Mouse (Mus musculus): Measurements from ENCODE around the gene Mov10. TPM values are rescaled to one million over a fixed set of nuclear protein-coding genes. Genes with fewer than 3 reads are reported as not detected.
A peak's percentile ranks its signal among the peaks of the same experiment; 100 is the strongest.
"Not testable (repeated sequence)": the region's sequence is repeated elsewhere in the genome, so short reads cannot be mapped to it uniquely, and the experiment has no call there.

Mov10 gene
- total RNA-seq (2021) = 1 to 10 TPM; 9.3 to 9.7 TPM

DNA sequence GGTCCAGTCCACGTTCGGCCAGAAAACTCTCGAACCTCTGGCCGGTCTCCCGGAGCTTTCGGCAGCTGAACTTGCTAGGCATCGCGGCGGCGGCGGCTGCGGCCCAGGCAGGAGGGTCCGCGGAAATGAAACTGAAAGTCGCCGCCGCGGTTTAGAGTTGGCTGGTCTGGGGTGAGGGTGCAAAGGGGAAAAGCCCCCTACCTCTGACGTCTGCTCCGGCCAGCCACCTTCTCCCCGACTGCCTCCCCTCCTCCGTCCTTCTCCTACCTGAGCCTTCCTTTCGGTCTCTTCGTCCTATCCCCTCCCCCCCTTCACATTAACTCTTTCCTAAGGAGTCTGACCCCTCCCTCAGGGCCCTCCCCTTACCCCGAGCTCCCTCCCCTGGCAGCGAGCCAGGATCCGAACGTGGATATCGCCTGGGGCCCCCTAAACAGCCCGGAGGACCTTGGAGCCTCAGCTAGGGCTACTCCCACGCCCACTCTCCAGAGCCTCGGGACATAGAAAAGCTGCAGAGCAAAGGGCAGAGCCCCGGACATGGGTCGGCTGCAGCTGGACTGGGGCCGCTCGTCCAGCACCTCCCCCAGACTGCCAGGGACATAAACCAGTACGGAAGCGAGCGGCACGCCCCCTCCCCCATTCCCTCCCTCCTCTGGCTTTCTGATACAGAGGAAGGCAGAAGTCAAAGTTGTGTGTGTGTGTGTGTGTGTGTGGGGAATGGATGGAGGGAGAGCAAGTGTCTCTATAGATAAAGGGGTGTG, at the start of gene Mov10:
Mov10 (minus strand) TSS at position 573 of the 758 bp plus-strand sequence.
- intact Hi-C loops (cut with DNase I) = no loop called here
- DNase-seq (ENCODE audit: extremely low spot score in 1 of 2, low spot score in 2 of 2) = peak in 1 of 2 experiments; percentile 84

DNA sequence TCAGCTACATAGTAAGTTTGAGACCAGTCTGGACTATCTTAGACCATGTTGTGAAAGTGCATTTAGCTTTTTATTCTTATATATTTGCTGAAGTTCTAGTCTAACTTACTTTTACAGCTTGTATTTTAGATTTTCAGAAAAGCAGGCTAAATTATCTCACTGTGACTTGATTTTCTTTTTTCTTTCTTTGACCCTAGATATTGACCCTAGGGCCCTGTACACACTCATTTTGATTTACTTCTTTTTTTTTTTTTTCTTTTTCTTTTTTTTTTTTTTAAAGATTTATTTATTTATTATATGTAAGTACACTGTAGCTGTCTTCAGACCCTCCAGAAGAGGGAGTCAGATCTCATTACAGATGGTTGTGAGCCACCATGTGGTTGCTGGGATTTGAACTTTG, 48.3 kb upstream of the Mov10 start:
- DNase-seq (ENCODE audit: extremely low spot score in 1 of 2, low spot score in 2 of 2) = not testable (repeated sequence)
- intact Hi-C loops (cut with DNase I) = loop anchor here (5.0 kb wide), 1 partner anchor 186 kb away; the partner anchor contains the start of gene Cttnbp2nl

DNA sequence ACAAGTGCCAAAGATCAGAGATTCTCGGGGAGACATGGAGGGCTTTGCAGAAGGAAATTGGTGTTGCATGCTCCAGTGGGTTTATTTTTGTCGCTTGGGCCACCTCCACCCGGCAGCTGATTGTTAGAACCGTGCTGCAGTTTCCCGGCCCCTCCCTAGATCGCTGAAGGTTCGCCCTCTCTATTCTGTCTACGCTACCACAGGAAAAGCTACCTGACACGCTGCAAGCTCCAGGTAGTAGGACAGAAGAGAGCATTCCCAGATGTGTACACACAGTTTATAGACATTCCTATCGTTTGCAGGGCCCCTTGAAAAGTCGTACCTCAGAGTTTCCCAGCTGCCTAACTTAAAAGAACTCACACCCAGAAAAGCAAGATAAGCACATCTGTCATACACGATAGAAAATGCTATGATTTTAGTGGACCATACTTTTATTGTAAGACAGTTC, 47.0 kb upstream of the Mov10 start:
- intact Hi-C loops (cut with DNase I) = loop anchor here (5.0 kb wide), 1 partner anchor 187 kb away; the partner anchor contains the start of gene Cttnbp2nl
- DNase-seq (ENCODE audit: extremely low spot score in 1 of 2, low spot score in 2 of 2) = no peak

DNA sequence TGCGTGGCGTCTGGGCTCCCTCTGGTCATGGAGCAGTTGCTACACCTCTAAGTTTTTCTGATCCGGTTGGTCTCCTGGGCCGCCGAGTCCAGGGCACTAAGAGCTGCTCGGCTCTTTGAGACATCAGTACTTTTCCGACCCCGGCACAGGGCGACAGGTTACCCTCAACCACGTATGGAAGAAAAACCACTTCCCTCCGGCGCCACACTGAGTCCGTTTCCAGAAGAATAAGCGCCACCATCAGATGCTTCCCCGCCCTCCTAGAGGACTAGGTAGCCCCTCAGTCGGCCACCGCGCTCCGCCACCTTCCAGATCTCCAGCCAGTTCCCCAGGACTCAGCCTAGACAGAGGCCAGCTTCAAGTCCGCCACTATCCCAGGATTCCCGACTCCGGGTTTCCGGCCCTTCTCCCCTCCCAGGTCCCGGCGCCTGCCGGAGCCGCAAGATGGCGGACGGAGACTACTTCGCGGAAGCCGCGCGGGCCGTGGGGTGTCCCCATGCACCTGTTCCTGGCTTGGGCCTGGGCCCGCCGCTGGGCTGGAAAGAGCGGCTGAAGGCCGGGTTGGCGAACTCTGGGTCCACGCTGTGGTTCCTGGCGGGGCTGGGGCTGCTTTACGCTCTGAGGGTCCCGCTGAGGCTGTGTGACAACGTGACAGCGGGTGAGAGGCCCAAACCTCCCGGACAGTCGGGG, 46.4 kb upstream of the Mov10 start:
- DNase-seq (ENCODE audit: extremely low spot score in 1 of 2, low spot score in 2 of 2) = peak; percentile 80 to 93
- intact Hi-C loops (cut with DNase I) = loop anchor here (5.0 kb wide), 2 partner anchors 82 to 188 kb away; partner anchors contain the start of genes Cttnbp2nl, Fam19a3 and Ppm1j

DNA sequence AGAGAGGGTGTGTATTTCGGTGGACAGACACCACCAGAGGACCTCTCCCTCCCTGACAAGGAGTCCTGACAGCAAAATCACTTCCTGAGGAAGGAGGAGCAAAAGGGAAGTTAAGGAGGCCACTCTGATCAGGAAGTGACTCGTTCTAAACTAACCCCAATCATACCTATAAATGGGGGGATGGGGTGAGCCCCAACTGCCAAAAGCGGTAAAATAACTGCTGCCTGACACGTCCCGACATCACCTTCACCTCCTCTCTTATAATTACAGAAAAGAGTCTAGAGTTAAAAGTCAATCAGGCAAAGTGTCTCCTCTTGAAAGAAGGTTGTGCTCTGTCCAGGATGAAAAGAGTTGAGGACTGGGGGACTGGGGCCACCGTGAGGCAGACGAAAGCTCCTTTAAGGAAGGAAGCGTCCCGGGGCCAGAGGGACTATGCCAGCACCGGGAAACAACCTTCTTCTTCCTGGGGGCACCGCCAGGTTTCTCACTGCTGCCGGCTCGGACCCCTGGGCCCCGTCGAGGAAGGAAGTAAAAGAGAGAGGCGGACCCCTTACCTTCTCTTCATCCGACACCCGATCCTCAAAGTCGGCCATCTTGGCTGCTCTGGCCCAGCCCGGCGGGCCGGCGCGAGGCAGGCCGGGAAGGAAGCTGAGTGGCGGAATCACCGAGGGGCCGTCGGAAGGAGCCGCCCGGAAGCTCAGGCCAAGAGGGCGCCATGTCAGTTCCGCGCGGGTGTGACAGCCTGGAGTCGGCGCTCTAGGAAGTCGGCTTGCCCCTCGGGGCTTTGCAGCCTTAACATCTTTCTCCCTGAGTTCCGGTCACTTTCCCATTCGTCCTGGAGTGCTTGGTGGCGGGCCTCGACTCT, 45.7 kb upstream of the Mov10 start, which contains the start of the genes St7l and Capza1:
St7l (plus strand) TSS at position 220 of the 865 bp plus-strand sequence.
Capza1 (minus strand) TSS at position 720 of the 865 bp plus-strand sequence.
- DNase-seq (ENCODE audit: extremely low spot score in 1 of 2, low spot score in 2 of 2) = peak; percentile 87 to 94
- intact Hi-C loops (cut with DNase I) = loop anchor here (5.0 kb wide), 1 partner anchor 82 kb away; the partner anchor contains the start of genes Fam19a3 and Ppm1j

DNA sequence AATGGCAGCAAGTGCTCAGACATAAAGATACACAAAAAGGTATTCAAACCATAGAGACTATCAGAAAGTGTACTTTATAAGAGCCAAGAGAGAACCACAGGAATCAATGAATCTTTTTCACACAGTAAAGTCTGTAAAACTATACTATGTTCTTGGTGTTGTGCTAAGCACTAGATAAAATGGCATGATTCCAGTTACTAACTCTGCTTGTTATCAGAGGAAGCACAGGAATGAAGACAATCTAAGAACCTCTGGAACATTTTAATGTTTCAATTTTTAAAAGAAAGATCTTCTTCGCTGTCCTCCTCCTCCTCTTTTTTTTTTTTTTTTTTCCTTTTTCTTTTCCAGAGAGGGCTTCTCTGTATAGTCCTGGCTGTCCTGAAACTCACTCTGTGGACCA, 40.2 kb upstream of the Mov10 start:
- no peak for DNase-seq (ENCODE audit: extremely low spot score in 1 of 2, low spot score in 2 of 2)
- intact Hi-C loops (cut with DNase I) = no loop called here

DNA sequence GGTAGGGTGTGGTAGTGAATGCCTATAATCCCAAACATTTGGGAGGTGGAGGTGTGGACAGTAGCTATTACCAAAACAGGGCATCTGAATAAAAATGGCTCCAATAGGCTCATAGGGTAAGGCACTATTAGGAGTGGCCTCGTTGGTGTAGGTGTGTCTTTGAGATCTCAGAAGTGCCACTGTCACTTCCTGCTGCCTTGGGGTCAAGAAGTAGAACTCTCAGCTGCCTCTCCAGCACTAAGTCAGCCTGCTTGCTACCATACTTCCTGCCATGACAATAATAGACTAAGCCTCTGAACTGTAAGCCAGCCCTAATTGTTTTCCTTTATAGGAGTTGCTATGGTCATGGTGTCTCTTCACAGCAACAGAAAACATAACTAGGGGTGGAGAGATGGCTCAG, 37.7 kb upstream of the Mov10 start:
- no peak for DNase-seq (ENCODE audit: extremely low spot score in 1 of 2, low spot score in 2 of 2)
- intact Hi-C loops (cut with DNase I) = no loop called here

DNA sequence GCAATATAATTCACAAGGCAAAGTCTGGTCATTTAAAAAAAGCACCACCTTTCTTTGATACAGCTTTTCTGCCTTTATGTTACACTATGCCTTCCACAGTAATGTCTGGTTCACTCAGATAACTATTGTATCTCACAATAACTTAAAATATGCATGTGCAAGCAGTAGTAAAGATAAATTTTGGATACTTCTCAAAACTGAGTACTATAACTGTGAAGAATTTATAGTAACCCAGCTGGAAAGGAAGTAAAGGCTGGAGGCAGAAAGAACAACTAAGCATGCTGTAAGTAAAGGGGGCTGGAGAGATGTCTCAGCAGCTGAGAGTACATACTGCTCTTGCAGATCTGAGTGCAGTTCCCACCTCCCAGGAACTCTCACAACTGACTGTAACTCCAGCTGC, 36.5 kb upstream of the Mov10 start:
- intact Hi-C loops (cut with DNase I) = no loop called here
- no peak for DNase-seq (ENCODE audit: extremely low spot score in 1 of 2, low spot score in 2 of 2)

DNA sequence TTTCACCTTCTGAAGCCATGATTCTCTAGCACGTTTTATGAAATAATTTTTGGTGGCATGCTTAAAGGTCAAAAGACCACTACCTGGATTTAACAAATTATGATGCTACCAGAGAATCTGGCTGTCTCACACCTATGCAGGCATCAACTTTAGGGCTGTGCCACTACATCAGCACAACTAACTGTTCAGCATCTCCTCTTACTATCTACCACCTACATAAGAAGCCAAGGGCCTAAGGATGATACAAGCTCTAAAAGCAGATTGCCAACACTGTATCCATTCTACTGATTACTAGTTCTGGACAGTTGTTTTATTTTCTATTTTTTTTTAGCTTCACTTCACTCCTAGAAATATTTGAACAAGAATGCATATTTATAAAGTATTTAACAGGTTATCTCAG, 36.1 kb upstream of the Mov10 start:
- DNase-seq (ENCODE audit: extremely low spot score in 1 of 2, low spot score in 2 of 2) = no peak
- intact Hi-C loops (cut with DNase I) = no loop called here

DNA sequence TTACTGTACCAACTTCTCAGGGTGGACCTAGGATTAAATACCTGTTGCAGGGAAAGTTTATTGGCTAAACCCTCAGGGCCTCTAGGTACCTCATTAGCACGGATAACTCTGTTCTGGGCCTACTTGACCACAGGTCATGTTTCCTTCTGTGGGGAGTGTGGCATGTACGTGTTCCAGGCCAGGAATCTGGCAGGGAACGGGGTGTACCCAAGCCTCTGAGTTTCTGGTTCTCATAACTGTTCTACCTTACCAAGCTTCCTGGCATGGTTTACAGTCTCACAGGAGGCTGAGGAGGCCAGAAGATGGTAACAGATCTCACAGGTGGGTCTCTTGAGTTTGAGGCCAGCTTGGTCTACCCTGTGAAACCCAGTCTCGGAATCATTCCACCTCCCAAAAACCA, 28.2 kb upstream of the Mov10 start:
- intact Hi-C loops (cut with DNase I) = no loop called here
- no peak for DNase-seq (ENCODE audit: extremely low spot score in 1 of 2, low spot score in 2 of 2)

DNA sequence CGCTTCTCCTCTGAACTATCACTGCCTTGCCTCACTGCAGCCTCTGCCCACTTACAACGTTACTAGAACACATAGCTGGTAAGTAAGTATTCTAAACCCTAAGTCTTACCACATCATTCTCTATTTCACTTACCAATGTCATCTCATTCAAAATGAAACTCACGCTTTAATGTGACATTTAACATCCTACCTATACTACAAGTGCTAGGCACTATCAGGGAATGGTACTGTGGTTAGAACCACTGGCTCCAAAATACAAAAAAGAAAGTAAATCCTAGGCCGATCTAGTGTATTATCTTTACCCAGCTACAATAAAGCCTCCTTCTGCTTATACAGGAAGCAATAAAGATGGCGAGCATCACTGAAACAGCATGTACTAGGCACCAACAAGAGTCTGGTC, 22.7 kb upstream of the Mov10 start:
- DNase-seq (ENCODE audit: extremely low spot score in 1 of 2, low spot score in 2 of 2) = no peak
- intact Hi-C loops (cut with DNase I) = no loop called here

DNA sequence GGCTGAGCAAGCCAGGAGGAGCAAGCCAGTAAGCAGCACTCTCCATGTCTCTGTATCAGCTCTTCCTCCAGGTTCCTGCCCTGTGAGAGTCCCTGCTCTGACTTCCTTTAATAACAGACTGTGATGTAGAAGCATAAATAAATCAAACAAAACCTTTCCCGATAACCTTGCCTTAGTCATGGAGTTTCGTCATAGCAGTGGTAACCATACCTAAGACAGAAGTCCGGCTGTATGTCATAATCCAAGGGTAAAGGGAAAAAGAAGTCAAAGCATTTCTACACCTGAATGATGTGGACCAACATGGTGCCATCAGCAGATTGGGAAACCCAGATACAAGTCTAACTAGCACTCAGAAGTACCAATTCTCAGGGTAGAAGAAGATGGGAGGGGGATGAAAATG, 17.4 kb upstream of the Mov10 start:
- intact Hi-C loops (cut with DNase I) = no loop called here
- DNase-seq (ENCODE audit: extremely low spot score in 1 of 2, low spot score in 2 of 2) = no peak

DNA sequence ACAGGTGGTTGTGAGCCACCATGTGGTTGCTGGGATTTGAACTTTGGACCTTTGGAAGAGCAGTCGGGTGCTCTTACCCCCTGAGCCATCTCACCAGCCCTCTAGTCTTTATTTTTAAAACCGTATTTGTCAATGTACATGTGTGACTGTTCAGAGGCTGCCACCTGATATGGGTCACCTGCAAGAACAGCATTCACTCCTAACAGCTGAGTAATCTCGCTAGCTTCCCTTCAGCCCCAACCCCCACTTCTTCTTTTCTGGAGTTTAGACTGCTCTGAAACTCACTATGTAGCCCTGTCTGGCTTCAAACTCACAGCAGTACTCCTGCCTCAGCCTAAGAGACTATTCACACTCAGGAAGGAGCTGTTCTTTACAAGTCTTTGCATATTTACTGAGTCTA, 4.0 kb upstream of the Mov10 start:
- intact Hi-C loops (cut with DNase I) = no loop called here
- no peak for DNase-seq (ENCODE audit: extremely low spot score in 1 of 2, low spot score in 2 of 2)

DNA sequence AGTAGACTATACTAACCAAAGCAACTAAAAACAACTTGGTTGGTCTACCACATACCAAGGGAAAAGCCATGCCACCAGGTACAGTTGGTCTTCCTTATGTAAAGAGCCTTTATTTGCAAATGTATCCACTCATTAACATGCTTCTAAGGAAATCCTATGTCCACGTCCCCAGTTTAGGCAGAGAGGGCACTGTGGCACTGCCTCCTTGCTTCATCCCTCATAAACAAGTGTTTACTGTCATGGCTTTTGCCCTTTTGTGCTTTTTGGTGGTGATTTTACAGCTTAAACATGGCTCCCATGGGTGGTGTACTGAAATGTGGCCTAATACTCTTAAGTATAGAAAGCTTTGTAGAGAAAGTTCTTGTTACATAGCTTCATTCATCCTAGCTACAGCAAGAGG, 2.1 kb upstream of the Mov10 start:
- intact Hi-C loops (cut with DNase I) = no loop called here
- no peak for DNase-seq (ENCODE audit: extremely low spot score in 1 of 2, low spot score in 2 of 2)

DNA sequence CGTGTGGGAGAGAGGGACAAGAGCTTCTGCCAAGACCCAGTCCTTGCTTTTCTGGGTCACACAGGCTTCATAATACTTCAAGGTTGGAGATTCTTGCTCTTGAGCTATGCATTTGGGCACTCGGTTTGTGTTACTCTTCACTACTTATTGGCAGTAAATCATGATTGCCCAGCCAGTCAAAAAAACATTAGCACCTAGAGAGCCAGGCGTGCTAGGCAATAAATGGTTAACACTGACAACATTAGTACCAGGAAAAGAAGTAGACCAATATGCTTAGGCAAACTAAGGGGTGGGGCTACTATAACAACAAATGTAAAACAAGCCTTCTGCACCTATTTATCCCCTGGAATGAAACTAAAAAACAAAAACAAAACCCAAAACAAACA, 379 bp upstream of the Mov10 start:
- DNase-seq (ENCODE audit: extremely low spot score in 1 of 2, low spot score in 2 of 2) = no peak
- intact Hi-C loops (cut with DNase I) = no loop called here

DNA sequence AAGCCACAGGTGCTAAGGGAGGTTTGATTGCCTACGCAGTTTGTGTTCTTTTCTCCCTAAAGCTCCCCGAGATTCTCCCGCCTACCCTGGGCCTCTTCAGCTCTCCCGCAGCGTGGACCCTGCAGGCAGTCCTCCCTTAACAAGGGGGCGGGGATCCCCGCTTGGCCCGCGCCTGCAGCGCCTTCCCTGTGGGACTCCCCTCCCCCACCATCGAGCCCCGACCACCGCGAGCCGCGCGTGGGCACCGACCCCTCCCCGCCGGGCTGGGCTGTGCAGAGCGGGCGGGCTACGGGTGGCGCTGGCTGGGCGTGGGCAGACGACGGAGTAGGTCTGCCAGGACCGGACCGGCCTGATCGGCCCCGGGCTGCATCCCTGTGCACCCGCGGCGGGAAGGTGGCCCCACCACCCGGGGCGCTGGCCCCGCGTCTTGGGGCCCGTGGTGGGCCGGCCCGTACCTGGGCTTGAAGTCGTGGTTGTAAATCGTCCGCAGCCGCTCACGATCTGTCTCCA, 827 bp downstream of the Mov10 start:
- intact Hi-C loops (cut with DNase I) = no loop called here
- DNase-seq (ENCODE audit: extremely low spot score in 1 of 2, low spot score in 2 of 2) = peak in 1 of 2 experiments; percentile 82

DNA sequence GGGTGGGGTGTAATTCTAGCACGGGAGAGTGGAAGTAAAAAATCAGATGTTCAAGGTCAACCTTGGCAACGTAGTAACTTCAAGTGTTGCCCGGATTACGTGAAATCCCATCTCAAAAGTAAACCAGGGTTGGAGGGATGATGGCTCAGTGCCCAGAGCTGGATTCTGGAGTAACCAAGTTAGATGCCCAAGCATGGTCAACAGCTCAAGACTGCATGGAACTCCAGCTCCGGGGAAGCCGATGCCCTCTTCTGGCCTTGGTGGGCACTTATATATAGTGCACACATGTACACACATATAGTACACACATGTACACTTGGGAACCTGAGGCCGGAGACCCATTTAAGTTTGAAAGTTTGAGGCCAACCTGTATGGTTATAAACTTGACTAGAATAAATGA, 2.2 kb downstream of the Mov10 start:
- intact Hi-C loops (cut with DNase I) = no loop called here
- no peak for DNase-seq (ENCODE audit: extremely low spot score in 1 of 2, low spot score in 2 of 2)

DNA sequence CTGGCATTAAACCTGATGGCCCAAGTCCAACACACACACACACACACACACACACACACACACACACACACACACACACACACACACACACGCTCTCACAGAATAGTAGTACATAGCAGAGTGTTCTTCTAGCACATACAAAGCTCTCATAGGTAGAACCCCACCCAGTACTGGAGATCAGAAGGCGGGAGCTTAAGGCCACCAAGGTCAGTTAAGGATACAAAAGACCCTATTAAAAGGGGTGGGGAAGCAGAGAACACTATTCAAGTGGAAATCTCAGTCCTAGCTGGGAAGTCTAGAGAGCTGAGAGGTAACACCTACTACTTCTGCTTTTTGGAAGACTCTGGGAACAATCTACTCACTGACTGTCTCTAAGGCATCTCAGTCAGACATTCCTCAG, 3.0 kb downstream of the Mov10 start:
- intact Hi-C loops (cut with DNase I) = no loop called here
- no peak for DNase-seq (ENCODE audit: extremely low spot score in 1 of 2, low spot score in 2 of 2)

DNA sequence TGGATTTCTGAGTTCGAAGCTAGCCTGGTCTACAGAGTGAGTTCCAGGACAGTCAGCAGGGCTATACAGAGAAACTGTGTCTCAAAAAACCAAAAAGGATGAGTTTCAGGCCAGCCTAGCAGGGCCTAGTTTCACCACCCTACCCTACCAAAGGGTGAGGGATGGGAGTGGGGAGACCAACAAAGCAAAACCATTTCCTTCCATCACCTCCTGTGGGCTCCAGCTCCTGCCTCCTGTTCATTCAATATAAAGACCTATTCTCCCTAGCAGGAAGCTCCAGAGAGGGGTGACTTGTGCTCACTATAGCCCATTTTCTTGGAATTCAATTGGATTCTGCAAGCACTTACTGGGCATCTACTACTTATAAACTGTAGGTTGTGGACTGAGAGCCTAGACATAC, 3.6 kb downstream of the Mov10 start:
- DNase-seq (ENCODE audit: extremely low spot score in 1 of 2, low spot score in 2 of 2) = no peak
- intact Hi-C loops (cut with DNase I) = no loop called here

Data from left cerebral cortex, postnatal 10 days (tissue).